ENCODE assay signal across 11 mouse cellular contexts in genomic region chr6:144944435-144945365, GRCm38 (mm10).
DNase-seq lines count a peak whose midpoint lies in the region; ATAC-seq lines count a peak whose summit lies in the region.
"Had no signal": no experiment of that assay in that cellular context is flagged by ENCODE, and none has a peak within 500 bp of the region (broad histone marks: within the 10 kb centered on the region; RNA-seq: fewer than 3 reads in every experiment).

No protein-coding gene starts in this region.

- H3K36me3 ChIP-seq in kidney, embryonic 14.5 days (ENCODE audit: control insufficient read depth, insufficient read depth, low read length) = no peaks in the 10 kb centered on the region
- no peaks in the 10 kb centered on the region for H3K36me3 ChIP-seq in forebrain, embryonic 12.5 days (replicated peaks)
- no peaks in the 10 kb centered on the region for H3K36me3 ChIP-seq in limb, embryonic 12.5 days
- no peaks in the 10 kb centered on the region for H3K36me3 ChIP-seq in neural tube, embryonic 13.5 days

- peak; percentile 56; the same call in 1 of the 2 replicates for ATAC-seq in kidney, embryonic 14.5 days (ENCODE audit: low FRiP score, low TSS enrichment)
- ATAC-seq in forebrain, embryonic 12.5 days (ENCODE audit: low FRiP score) = peak; percentile 80
- peak; percentile 73; the same call in 1 of the 2 replicates for ATAC-seq in limb, embryonic 12.5 days (ENCODE audit: insufficient number of reproducible peaks, insufficient read depth, low FRiP score, low TSS enrichment, low read depth)
- ATAC-seq in neural tube, embryonic 13.5 days (ENCODE audit: low read depth) = peak; percentile 78

- intact Hi-C loops in gastrocnemius, postnatal 36 days (cut with DNase I) = no loop called here
- intact Hi-C loops in heart, postnatal 36 days (cut with DNase I) = no loop called here

- 0 out of 2 replicates have a peak, but pooled peaks cover 12% of the 10 kb centered on the region for H3K4me1 ChIP-seq in kidney, embryonic 14.5 days (ENCODE audit: control insufficient read depth, insufficient read depth, low read length)
- H3K4me1 ChIP-seq in forebrain, embryonic 12.5 days = peaks cover 22% of the 10 kb centered on the region
- peaks cover 43% of the 10 kb centered on the region for H3K4me1 ChIP-seq in limb, embryonic 12.5 days (replicated peaks)
- H3K4me1 ChIP-seq in neural tube, embryonic 13.5 days (replicated peaks) = peaks cover 40% of the 10 kb centered on the region

- 34% methylated on average over 10 of the region's 10 CpGs for WGBS in kidney, embryonic 14.5 days
- WGBS in forebrain, embryonic 12.5 days = 31% methylated on average over 10 of the region's 10 CpGs
- 30% methylated on average over 10 of the region's 10 CpGs for WGBS in limb, embryonic 12.5 days
- WGBS in neural tube, embryonic 13.5 days = 21% methylated on average over 10 of the region's 10 CpGs

- no peak overlapping the region for H3K27ac ChIP-seq in kidney, embryonic 14.5 days (ENCODE audit: low read depth, low read length)
- H3K27ac ChIP-seq in forebrain, embryonic 12.5 days = peak overlapping the region; percentile 16; the same call in 1 of the 2 replicates
- H3K27ac ChIP-seq in limb, embryonic 12.5 days = peak overlapping the region; percentile 89
- H3K27ac ChIP-seq in neural tube, embryonic 13.5 days (replicated peaks) = peak overlapping the region; percentile 52

- no peaks in the 10 kb centered on the region for H3K9me3 ChIP-seq in kidney, embryonic 14.5 days (ENCODE audit: control insufficient read depth, low read length)
- H3K9me3 ChIP-seq in forebrain, embryonic 12.5 days = no peaks in the 10 kb centered on the region
- H3K9me3 ChIP-seq in limb, embryonic 12.5 days = no peaks in the 10 kb centered on the region
- H3K9me3 ChIP-seq in neural tube, embryonic 13.5 days = no peaks in the 10 kb centered on the region

- H3K4me2 ChIP-seq in kidney, embryonic 14.5 days (replicated peaks; ENCODE audit: low read depth, low read length) = no peak overlapping the region
- peak overlapping the region; percentile 24; the same call in 1 of the 2 replicates for H3K4me2 ChIP-seq in forebrain, embryonic 12.5 days
- peak overlapping the region; percentile 42 for H3K4me2 ChIP-seq in limb, embryonic 12.5 days
- peak overlapping the region; percentile 7; the same call in 1 of the 2 replicates for H3K4me2 ChIP-seq in neural tube, embryonic 13.5 days

- no peak for DNase-seq in kidney, postnatal 36 days
- DNase-seq in gastrocnemius, postnatal 36 days = no peak
- no peak for DNase-seq in urinary bladder, postnatal 4 days (ENCODE audit: low spot score in 2 of 2)
- DNase-seq in heart, postnatal 36 days = no peak
- DNase-seq: heart, postnatal 10 days; layer of hippocampus, adult 9-11 months; spleen, adult 18-20 months had no signal

- no peak overlapping the region for H3K4me3 ChIP-seq in kidney, embryonic 14.5 days (ENCODE audit: low read length)
- no peak overlapping the region for H3K4me3 ChIP-seq in forebrain, embryonic 12.5 days (replicated peaks)
- H3K4me3 ChIP-seq in limb, embryonic 12.5 days (replicated peaks) = no peak overlapping the region
- no peak overlapping the region for H3K4me3 ChIP-seq in neural tube, embryonic 13.5 days

- H3K9ac ChIP-seq in kidney, embryonic 14.5 days (ENCODE audit: low read depth, low read length) = no peak overlapping the region
- no peak overlapping the region for H3K9ac ChIP-seq in forebrain, embryonic 12.5 days
- H3K9ac ChIP-seq in limb, embryonic 12.5 days (replicated peaks) = no peak overlapping the region
- H3K9ac ChIP-seq in neural tube, embryonic 13.5 days = no peak overlapping the region

- H3K27me3 ChIP-seq in kidney, embryonic 14.5 days (ENCODE audit: control insufficient read depth, insufficient read depth, low read length) = no peaks in the 10 kb centered on the region
- no peaks in the 10 kb centered on the region for H3K27me3 ChIP-seq in forebrain, embryonic 12.5 days
- no peaks in the 10 kb centered on the region for H3K27me3 ChIP-seq in limb, embryonic 12.5 days
- 0 out of 2 replicates have a peak, but pooled peaks cover 6% of the 10 kb centered on the region for H3K27me3 ChIP-seq in neural tube, embryonic 13.5 days
